Mouse (Mus musculus) bone marrow macrophage, adult 2 months (primary cell): ENCODE data around the gene Nav2. TPM values are rescaled to one million over a fixed set of nuclear protein-coding genes. Genes with fewer than 3 reads are reported as not detected.

Experiments
- H3K27ac ChIP-seq: 2 replicates; pipeline ENCODE4 v1.5.1; 2012; ENCODE audit warnings: low read depth, low read length; ENCODE audit not compliant: insufficient read depth
- H3K4me1 ChIP-seq: 2 replicates; pipeline ENCODE4 v1.6.1; 2012; ENCODE audit warnings: low read length; ENCODE audit not compliant: control insufficient read depth, insufficient read depth
- H3K4me3 ChIP-seq: 2 replicates; pipeline ENCODE4 v1.5.1; 2012; ENCODE audit warnings: mild to moderate bottlenecking, low read length, moderate library complexity; ENCODE audit not compliant: insufficient read depth
- CTCF ChIP-seq: IDR thresholded peaks from 2 replicates; pipeline ENCODE4 v1.5.1; 2012; ENCODE audit warnings: low read depth, mild to moderate bottlenecking, low read length, moderate library complexity
- POLR2A ChIP-seq: IDR thresholded peaks from 2 replicates; pipeline ENCODE4 v1.6.1; 2012; ENCODE audit warnings: mild to moderate bottlenecking, low read depth, low read length, borderline replicate concordance
- polyA plus RNA-seq: library from polyadenylated mRNA; stranded (reverse); fragments of >200 nt; gene quantifications from 2 replicates; pipeline ENCODE4 v1.2.4, GENCODE M21; 2012; ENCODE audit not compliant: missing spikeins, insufficient read depth, insufficient read length

The Nav2 gene
- polyA plus RNA-seq, 1 experiment = 22.2 TPM

GRCm38 (mm10) chr7:49343752-49344484, 435.4 kb downstream of the Nav2 start:
- no peak overlapping the region for H3K4me3 ChIP-seq
- H3K4me1 ChIP-seq = peaks cover 14% of the 10 kb centered on the region
- H3K27ac ChIP-seq = no peak overlapping the region
- TF ChIP-seq POLR2A (no peak), CTCF (no peak)

GRCm38 (mm10) chr7:49347338-49348272, 439.1 kb downstream of the Nav2 start:
- H3K4me1 ChIP-seq = 0 out of 2 replicates have a peak, but pooled peaks cover 4% of the 10 kb centered on the region
- no peak overlapping the region for H3K4me3 ChIP-seq
- no peak overlapping the region for H3K27ac ChIP-seq
- TF ChIP-seq POLR2A = no peak
- no peak for TF ChIP-seq CTCF

- no peak overlapping the region for H3K27ac ChIP-seq
- no peak overlapping the region for H3K4me3 ChIP-seq
- TF ChIP-seq CTCF (no peak), POLR2A (no peak)
- H3K4me1 ChIP-seq = no peaks in the 10 kb centered on the region
These were observed 440.1 kb downstream of the Nav2 start for GRCm38 (mm10) chr7:49348636-49349035.

GRCm38 (mm10) chr7:49350321-49351007, 441.9 kb downstream of the Nav2 start:
- no peak for TF ChIP-seq CTCF
- TF ChIP-seq POLR2A = no peak
- no peaks in the 10 kb centered on the region for H3K4me1 ChIP-seq
- no peak overlapping the region for H3K27ac ChIP-seq
- H3K4me3 ChIP-seq = no peak overlapping the region

- Histone ChIP-seq H3K4me1 (no peaks in the 10 kb centered on the region), H3K27ac (no peak overlapping the region), H3K4me3 (no peak overlapping the region)
- TF ChIP-seq CTCF = no peak
- no peak for TF ChIP-seq POLR2A
These were observed 443.2 kb downstream of the Nav2 start for GRCm38 (mm10) chr7:49351596-49352258.

- Histone ChIP-seq H3K4me3 (no peak overlapping the region), H3K4me1 (peaks cover 3% of the 10 kb centered on the region; the same call in 1 of the 2 replicates), H3K27ac (no peak overlapping the region)
- no peak for TF ChIP-seq POLR2A
- TF ChIP-seq CTCF = no peak
These were observed 449.1 kb downstream of the Nav2 start for GRCm38 (mm10) chr7:49357441-49358165.

GRCm38 (mm10) chr7:49359120-49359519, 450.6 kb downstream of the Nav2 start:
- H3K4me1 ChIP-seq = peaks cover 3% of the 10 kb centered on the region; the same call in 1 of the 2 replicates
- no peak overlapping the region for H3K4me3 ChIP-seq
- TF ChIP-seq POLR2A (no peak), CTCF (no peak)
- H3K27ac ChIP-seq = no peak overlapping the region

GRCm38 (mm10) chr7:49360597-49360996, 452.1 kb downstream of the Nav2 start:
- Histone ChIP-seq H3K4me1 (peaks cover 8% of the 10 kb centered on the region; the same call in 1 of the 2 replicates), H3K4me3 (no peak overlapping the region), H3K27ac (no peak overlapping the region)
- TF ChIP-seq POLR2A = no peak
- no peak for TF ChIP-seq CTCF

GRCm38 (mm10) chr7:49361465-49362090, 453.1 kb downstream of the Nav2 start:
- TF ChIP-seq CTCF (no peak), POLR2A (no peak)
- peaks cover 8% of the 10 kb centered on the region; the same call in 1 of the 2 replicates for H3K4me1 ChIP-seq

More at GRCm38 (mm10) chr7:49361465-49362090, 453.1 kb downstream of the Nav2 start:
- H3K27ac ChIP-seq = no peak overlapping the region
- no peak overlapping the region for H3K4me3 ChIP-seq
